Mouse (Mus musculus) midbrain, embryonic 10.5 days (tissue): ENCODE measurements at regions not wholly inside any gene's neighbourhood (a gene's known extent, or its start where the extent isn't known, plus 50 kb on each side); places are given as distances from the start of the nearest gene placed in this dataset.

ENCODE experiments used
- DNase-seq: peaks from one replicate; pipeline ENCODE4 v3.0.0-alpha.2; 2017; ENCODE audit warnings: low spot score
- H3K27ac ChIP-seq: fragments of 300-500 bp; sonication (generic); replicated peaks from 2 replicates; pipeline ENCODE4 v1.5.1; 2016; ENCODE audit warnings: mild to moderate bottlenecking
- H3K27me3 ChIP-seq: fragments of 300-500 bp; sonication (generic); 2 replicates; pipeline ENCODE4 v1.6.1; 2016; ENCODE audit warnings: low read depth, mild to moderate bottlenecking; ENCODE audit not compliant: poor library complexity, severe bottlenecking
- H3K36me3 ChIP-seq: fragments of 300-500 bp; sonication (generic); 2 replicates; pipeline ENCODE4 v1.6.1; 2016; ENCODE audit warnings: mild to moderate bottlenecking, moderate library complexity
- H3K4me1 ChIP-seq: fragments of 300-500 bp; sonication (generic); 2 replicates; pipeline ENCODE4 v1.6.1; 2016
- H3K4me3 ChIP-seq: fragments of 300-500 bp; sonication (generic); 2 replicates; pipeline ENCODE4 v1.5.1; 2016; ENCODE audit warnings: mild to moderate bottlenecking, moderate library complexity
- H3K9me3 ChIP-seq: fragments of 300-500 bp; sonication (generic); replicated peaks from 2 replicates; pipeline ENCODE4 v1.6.1; 2016; ENCODE audit warnings: mild to moderate bottlenecking
- WGBS: fragments of 180-500 bp; shearing (Covaris S2); methylation state at CpG from one replicate; pipeline ENCODE4 v1.1.7; 2016; 5-methylcytosine and 5-hydroxymethylcytosine counted together

- H3K27ac ChIP-seq, result peak overlapping the region; percentile 33; the same call in 1 of the 2 replicates
- DNase-seq, result no peak
- WGBS, result 57% methylated on average over 4 of the region's 4 CpGs
These were observed 205.4 kb downstream of the Cdh26 start for GRCm38 (mm10) chr2:178635685-178636084.

DNA sequence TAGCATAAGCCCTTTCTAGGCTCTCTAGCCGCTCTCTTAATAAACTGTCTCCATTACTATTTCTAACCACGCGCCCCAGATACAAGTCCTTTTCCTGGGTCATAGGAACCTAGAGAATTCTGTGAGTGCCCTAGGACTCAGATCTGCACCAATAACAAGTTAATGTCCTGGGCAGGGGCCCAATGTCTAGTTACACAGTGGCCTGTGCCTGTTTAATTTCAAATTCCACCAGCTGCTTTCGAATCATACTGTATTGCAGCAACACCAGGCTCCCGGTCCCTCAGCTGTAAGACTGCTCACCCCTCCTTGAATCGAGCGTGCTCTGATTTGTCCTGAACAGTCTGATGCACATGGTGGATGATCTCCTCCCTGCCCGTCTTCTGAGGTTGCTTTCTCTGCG lies 206.6 kb downstream of the Cdh26 start:
- Histone ChIP-seq H3K4me1 (peaks cover 30% of the 10 kb centered on the region), H3K27ac (no peak overlapping the region), H3K4me3 (no peak overlapping the region), H3K36me3 (no peaks in the 10 kb centered on the region), H3K9me3 (no peaks in the 10 kb centered on the region), H3K27me3 (peaks cover 6% of the 10 kb centered on the region; the same call in 1 of the 2 replicates)
- no peak for DNase-seq
- 89% methylated on average over 9 of the region's 9 CpGs for WGBS

More at GRCm38 (mm10) chr2:178635685-178636084, 205.4 kb downstream of the Cdh26 start:
- H3K4me3 ChIP-seq, result no peak overlapping the region
- H3K27me3 ChIP-seq, result no peaks in the 10 kb centered on the region
- no peaks in the 10 kb centered on the region for H3K36me3 ChIP-seq
- H3K4me1 ChIP-seq, result peaks cover 30% of the 10 kb centered on the region
- H3K9me3 ChIP-seq, result no peaks in the 10 kb centered on the region

- Histone ChIP-seq H3K27ac (peak overlapping the region; percentile 58; the same call in 1 of the 2 replicates), H3K27me3 (peaks cover 6% of the 10 kb centered on the region; the same call in 1 of the 2 replicates), H3K4me1 (peaks cover 8% of the 10 kb centered on the region), H3K4me3 (no peak overlapping the region), H3K9me3 (no peaks in the 10 kb centered on the region), H3K36me3 (no peaks in the 10 kb centered on the region)
- WGBS, result 56% methylated on average over 16 of the region's 16 CpGs
- DNase-seq, result no peak
These were observed 212.1 kb downstream of the Cdh26 start for GRCm38 (mm10) chr2:178642137-178643052.

DNA sequence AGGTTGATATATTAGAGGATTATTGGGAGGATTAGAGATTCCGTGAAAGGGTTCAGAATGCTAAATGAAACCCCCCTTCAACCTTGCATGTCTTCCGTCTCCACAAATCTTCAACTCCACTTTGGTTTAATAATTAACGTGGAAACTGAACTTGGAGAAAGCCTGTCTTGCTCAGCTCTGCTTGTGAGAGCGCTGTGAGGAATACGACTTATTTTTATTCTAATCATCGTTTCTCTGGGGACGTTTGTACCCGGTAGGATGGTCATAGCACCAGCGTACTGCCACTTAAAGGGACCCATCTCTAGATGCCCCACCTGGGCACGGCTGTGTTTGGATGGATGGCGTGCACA lies 212.7 kb downstream of the Cdh26 start:
- H3K27ac ChIP-seq, result no peak overlapping the region
- no peak overlapping the region for H3K4me3 ChIP-seq
- H3K4me1 ChIP-seq, result peaks cover 8% of the 10 kb centered on the region
- H3K27me3 ChIP-seq, result peaks cover 6% of the 10 kb centered on the region; the same call in 1 of the 2 replicates
- no peak for DNase-seq
- H3K36me3 ChIP-seq, result no peaks in the 10 kb centered on the region
- 88% methylated on average over 11 of the region's 11 CpGs for WGBS
- H3K9me3 ChIP-seq, result no peaks in the 10 kb centered on the region

DNA sequence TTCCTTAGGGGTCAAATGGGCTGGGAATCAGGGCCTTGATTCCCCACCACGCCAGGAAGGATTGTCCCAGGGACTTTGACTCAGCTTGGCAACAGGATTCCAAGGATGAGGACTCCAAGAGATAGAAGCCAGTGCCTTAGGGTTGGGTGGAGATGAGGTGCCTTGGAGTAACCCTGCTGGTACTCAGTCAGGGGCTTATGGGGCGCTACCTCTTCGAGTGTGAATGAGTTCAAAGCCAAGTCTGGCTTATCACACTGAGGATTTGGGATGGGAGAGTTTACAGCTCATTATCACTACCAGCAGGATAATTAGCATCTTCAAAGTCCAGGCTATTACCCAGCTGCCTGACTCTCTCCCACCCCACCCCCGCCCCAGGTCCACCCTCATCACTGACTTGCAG lies 213.5 kb downstream of the Cdh26 start:
- no peak for DNase-seq
- H3K27me3 ChIP-seq, result peaks cover 6% of the 10 kb centered on the region; the same call in 1 of the 2 replicates
- no peaks in the 10 kb centered on the region for H3K36me3 ChIP-seq
- no peaks in the 10 kb centered on the region for H3K9me3 ChIP-seq
- no peak overlapping the region for H3K27ac ChIP-seq
- H3K4me1 ChIP-seq, result peaks cover 8% of the 10 kb centered on the region
- WGBS, result 59% methylated on average over 4 of the region's 4 CpGs
- no peak overlapping the region for H3K4me3 ChIP-seq

- no peak for DNase-seq
- Histone ChIP-seq H3K4me1 (no peaks in the 10 kb centered on the region), H3K27me3 (no peaks in the 10 kb centered on the region), H3K4me3 (no peak overlapping the region), H3K36me3 (no peaks in the 10 kb centered on the region), H3K27ac (no peak overlapping the region), H3K9me3 (no peaks in the 10 kb centered on the region)
- 92% methylated on average over 2 of the region's 2 CpGs for WGBS
These were observed 229.7 kb downstream of the Cdh26 start for GRCm38 (mm10) chr2:178660071-178660470.

- no peaks in the 10 kb centered on the region for H3K9me3 ChIP-seq
- DNase-seq, result no peak
- no peak overlapping the region for H3K27ac ChIP-seq
- WGBS, result 53% methylated on average over 1 of the region's 1 CpGs
- H3K27me3 ChIP-seq, result no peaks in the 10 kb centered on the region; the same call in 1 of the 2 replicates
- no peaks in the 10 kb centered on the region for H3K36me3 ChIP-seq
- no peak overlapping the region for H3K4me3 ChIP-seq
- H3K4me1 ChIP-seq, result no peaks in the 10 kb centered on the region
These were observed 232.1 kb downstream of the Cdh26 start for GRCm38 (mm10) chr2:178662396-178662795.

GRCm38 (mm10) chr2:178664977-178665376 lies 234.6 kb downstream of the Cdh26 start:
- DNase-seq, result peak; percentile 69
- H3K4me3 ChIP-seq, result no peak overlapping the region
- 9% methylated on average over 4 of the region's 4 CpGs for WGBS
- no peaks in the 10 kb centered on the region for H3K9me3 ChIP-seq
- H3K27ac ChIP-seq, result no peak overlapping the region
- H3K27me3 ChIP-seq, result no peaks in the 10 kb centered on the region; the same call in 1 of the 2 replicates
- no peaks in the 10 kb centered on the region for H3K36me3 ChIP-seq
- H3K4me1 ChIP-seq, result no peaks in the 10 kb centered on the region

GRCm38 (mm10) chr2:178668451-178668850 lies 238.1 kb downstream of the Cdh26 start:
- Histone ChIP-seq H3K4me3 (no peak overlapping the region), H3K27ac (no peak overlapping the region), H3K36me3 (no peaks in the 10 kb centered on the region), H3K4me1 (no peaks in the 10 kb centered on the region), H3K9me3 (no peaks in the 10 kb centered on the region), H3K27me3 (no peaks in the 10 kb centered on the region; the same call in 1 of the 2 replicates)
- DNase-seq, result no peak
- WGBS, result 26% methylated on average over 2 of the region's 2 CpGs

GRCm38 (mm10) chr2:178670952-178671351 lies 240.6 kb downstream of the Cdh26 start:
- no peaks in the 10 kb centered on the region; the same call in 1 of the 2 replicates for H3K27me3 ChIP-seq
- no peaks in the 10 kb centered on the region for H3K36me3 ChIP-seq
- H3K4me3 ChIP-seq, result no peak overlapping the region
- no peak overlapping the region for H3K27ac ChIP-seq
- no peaks in the 10 kb centered on the region for H3K4me1 ChIP-seq
- 82% methylated on average over 11 of the region's 11 CpGs for WGBS
- DNase-seq, result no peak
- H3K9me3 ChIP-seq, result no peaks in the 10 kb centered on the region

- Histone ChIP-seq H3K27ac (no peak overlapping the region), H3K27me3 (no peaks in the 10 kb centered on the region), H3K36me3 (no peaks in the 10 kb centered on the region), H3K9me3 (no peaks in the 10 kb centered on the region), H3K4me3 (no peak overlapping the region), H3K4me1 (peaks cover 4% of the 10 kb centered on the region; the same call in 1 of the 2 replicates)
- 96% methylated on average over 4 of the region's 4 CpGs for WGBS
- no peak for DNase-seq
These were observed 243.3 kb downstream of the Cdh26 start for GRCm38 (mm10) chr2:178673621-178674020.

GRCm38 (mm10) chr2:178674621-178675020 lies 244.3 kb downstream of the Cdh26 start:
- H3K4me1 ChIP-seq, result peaks cover 6% of the 10 kb centered on the region; the same call in 1 of the 2 replicates
- no peaks in the 10 kb centered on the region for H3K36me3 ChIP-seq
- no peak overlapping the region for H3K27ac ChIP-seq
- H3K9me3 ChIP-seq, result no peaks in the 10 kb centered on the region
- 76% methylated on average over 4 of the region's 4 CpGs for WGBS
- no peak overlapping the region for H3K4me3 ChIP-seq
- DNase-seq, result no peak
- H3K27me3 ChIP-seq, result no peaks in the 10 kb centered on the region

DNA sequence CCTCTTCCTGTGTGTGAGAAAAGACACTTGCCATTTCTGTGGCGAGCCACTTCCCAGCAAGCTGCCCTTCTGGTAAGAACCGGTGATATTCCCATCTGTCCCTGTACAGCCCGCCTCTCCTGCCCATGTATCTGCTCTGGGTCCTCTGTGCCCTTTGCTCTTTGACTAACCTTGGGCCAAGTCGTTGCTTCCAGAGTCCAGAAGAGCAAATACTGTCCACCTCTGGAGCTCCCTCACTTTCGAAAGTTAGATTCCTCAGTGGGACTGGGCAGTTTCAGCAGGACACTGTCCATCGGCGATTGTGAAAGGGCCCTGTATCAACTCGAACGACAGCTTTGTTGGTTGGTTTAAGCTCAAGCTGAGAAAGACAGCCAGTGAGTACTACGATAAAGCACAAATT lies 246.6 kb downstream of the Cdh26 start:
- H3K27ac ChIP-seq, result no peak overlapping the region
- 90% methylated on average over 10 of the region's 10 CpGs for WGBS
- H3K27me3 ChIP-seq, result no peaks in the 10 kb centered on the region
- DNase-seq, result no peak
- peaks cover 6% of the 10 kb centered on the region; the same call in 1 of the 2 replicates for H3K4me1 ChIP-seq
- H3K4me3 ChIP-seq, result no peak overlapping the region
- H3K9me3 ChIP-seq, result no peaks in the 10 kb centered on the region
- no peaks in the 10 kb centered on the region for H3K36me3 ChIP-seq
